Comparison of ENCODE assay signal across 1 mouse cellular context in genomic region chr6:128802999-128803857, GRCm38 (mm10).
TF ChIP-seq lines count a peak whose summit lies in the region.

No protein-coding gene starts in this region.

TF ChIP-seq in MEL, 35 proteins besides CTCF, POLR2A, EP300 and RAD21 (continued from another document):
- no peak for TF ChIP-seq CHD1 (IDR thresholded peaks at IDR 0.05; ENCODE audit: low read depth, low read length)
- peak; percentile 70 for TF ChIP-seq SIN3A (IDR thresholded peaks at IDR 0.05; ENCODE audit: low read length)
- TF ChIP-seq ZNF384 (IDR thresholded peaks at IDR 0.05; ENCODE audit: low read depth, low read length): no peak
- peak; percentile 38; the same call in 1 of the 2 replicates for TF ChIP-seq TCF12 (IDR thresholded peaks at IDR 0.05; ENCODE audit: low read depth, low read length)
- TF ChIP-seq ZKSCAN1 (IDR thresholded peaks at IDR 0.05; ENCODE audit: low read depth, low read length): no peak
- TF ChIP-seq USF2 (IDR thresholded peaks at IDR 0.05; ENCODE audit: borderline replicate concordance in 1 of 2, insufficient read depth in 1 of 2, low read depth in 1 of 2, low read length in 2 of 2): no peak
- TF ChIP-seq NRF1 (IDR thresholded peaks at IDR 0.05; ENCODE audit: insufficient read depth, low read depth, low read length, poor library complexity, severe bottlenecking): no peak
- TF ChIP-seq TBP (IDR thresholded peaks at IDR 0.05; ENCODE audit: low read depth, low read length): peak; percentile 99
- no peak for TF ChIP-seq MEF2A (IDR thresholded peaks at IDR 0.05; ENCODE audit: extremely low read depth, insufficient replicate concordance, low read depth, low read length, poor library complexity, severe bottlenecking)
- TF ChIP-seq MYC (IDR thresholded peaks at IDR 0.05; ENCODE audit: low read depth, low read length): no peak
- no peak; the same call in 1 of the 2 replicates for TF ChIP-seq KAT2A (conservative IDR thresholded peaks at IDR 0.05; ENCODE audit: low read depth, low read length)
- TF ChIP-seq MAFK (IDR thresholded peaks at IDR 0.05; ENCODE audit: borderline replicate concordance, low read depth, low read length): peak; percentile 94
- 0 out of 2 replicates have a peak, but pooled peaks have one; percentile 31 for TF ChIP-seq ETS1 (IDR thresholded peaks at IDR 0.05; ENCODE audit: low read depth, low read length)
